Mouse (Mus musculus): ENCODE measurements around the gene Nsg1. TPM values are rescaled to one million over a fixed set of nuclear protein-coding genes. Genes with fewer than 3 reads are reported as not detected.

The Nsg1 gene
- polyA plus RNA-seq (2015; fragmentation: Nextera tagmentation; extraction: Ambion mirVana), result 59.8 and 62.3 TPM in 2 replicates

- peak within 1 kb of the TSS; percentile 57 for H3K9ac ChIP-seq
- H3K4me2 ChIP-seq (replicated peaks), result peak within 1 kb of the TSS; percentile 93
- WGBS, result 12% methylated on average over 35 of the region's 35 CpGs
- H3K27me3 ChIP-seq (replicated peaks), result peaks cover 25% of the 10 kb centered on the region
- H3K9me3 ChIP-seq, result no peaks in the 10 kb centered on the region
- H3K36me3 ChIP-seq, result 0 out of 2 replicates have a peak, but pooled peaks cover 11% of the 10 kb centered on the region
- H3K27ac ChIP-seq, result no peak within 1 kb of the TSS
- H3K4me3 ChIP-seq (replicated peaks), result peak within 1 kb of the TSS; percentile 71
- ATAC-seq, result peak; percentile 29; the same call in 1 of the 2 replicates
- peaks cover 6% of the 10 kb centered on the region for H3K4me1 ChIP-seq (replicated peaks)
Observed at GRCm38 (mm10) chr5:38159634-38160413, at the start of gene Nsg1. Nsg1 (minus strand) TSS chr5:38159907.

DNA sequence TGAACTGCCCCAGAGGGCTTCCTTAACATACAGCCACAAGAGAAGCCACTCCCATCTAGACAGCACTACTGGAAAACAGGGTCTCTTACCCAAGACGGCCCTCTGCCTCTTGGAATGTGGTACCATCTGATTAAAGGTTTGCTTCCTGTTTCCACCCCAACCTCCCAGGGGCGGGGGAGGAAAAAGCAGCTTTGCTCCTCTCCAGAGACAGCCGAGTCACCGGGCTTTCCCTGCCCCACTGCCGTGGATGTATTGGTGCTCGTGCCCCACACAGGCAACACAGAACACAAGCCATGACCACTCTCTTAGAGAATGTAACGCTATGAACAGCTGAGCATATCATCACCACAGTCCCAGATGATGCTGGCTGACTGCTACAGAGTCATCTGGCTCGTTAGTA is 49.3 kb upstream of the Nsg1 start:
- WGBS, result 74% methylated on average over 8 of the region's 8 CpGs
- Histone ChIP-seq H3K9ac (no peak overlapping the region), H3K9me3 (no peaks in the 10 kb centered on the region), H3K4me3 (replicated peaks) (no peak overlapping the region), H3K4me1 (replicated peaks) (no peaks in the 10 kb centered on the region), H3K36me3 (peaks cover 5% of the 10 kb centered on the region), H3K4me2 (replicated peaks) (no peak overlapping the region), H3K27me3 (replicated peaks) (no peaks in the 10 kb centered on the region), H3K27ac (no peak overlapping the region)
- ATAC-seq, result no peak

DNA sequence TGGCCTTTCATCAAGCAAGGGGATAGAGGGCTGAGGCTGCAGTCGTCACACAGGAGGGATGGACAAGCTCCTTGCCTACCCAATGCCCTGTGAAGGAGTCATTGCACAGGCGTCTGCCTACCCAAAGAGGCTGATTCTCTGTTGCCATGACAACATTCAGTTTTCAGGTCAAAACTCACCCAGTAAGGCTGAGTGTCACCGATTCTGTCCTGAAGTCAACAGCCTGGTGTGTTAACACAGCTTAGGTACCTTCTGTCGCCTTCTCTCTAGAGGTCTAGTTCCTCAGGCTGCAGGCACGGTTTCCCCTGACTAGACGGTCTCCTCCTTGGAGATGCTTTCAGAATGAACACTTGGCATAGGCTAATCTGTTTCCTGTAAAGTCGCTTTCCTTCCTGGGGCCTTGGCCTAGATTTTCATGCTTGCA is 45.6 kb upstream of the Nsg1 start:
- Histone ChIP-seq H3K9ac (no peak overlapping the region), H3K27me3 (replicated peaks) (no peaks in the 10 kb centered on the region), H3K9me3 (no peaks in the 10 kb centered on the region), H3K4me2 (replicated peaks) (no peak overlapping the region), H3K4me1 (replicated peaks) (no peaks in the 10 kb centered on the region), H3K4me3 (replicated peaks) (no peak overlapping the region), H3K36me3 (peaks cover 23% of the 10 kb centered on the region), H3K27ac (no peak overlapping the region)
- 84% methylated on average over 7 of the region's 7 CpGs for WGBS
- no peak for ATAC-seq

- H3K27ac ChIP-seq, result no peak overlapping the region
- H3K36me3 ChIP-seq, result peaks cover 23% of the 10 kb centered on the region
- no peaks in the 10 kb centered on the region for H3K9me3 ChIP-seq
- no peak overlapping the region for H3K9ac ChIP-seq
- WGBS, result 91% methylated on average over 2 of the region's 2 CpGs
- no peak overlapping the region for H3K4me3 ChIP-seq (replicated peaks)
- no peak overlapping the region for H3K4me2 ChIP-seq (replicated peaks)
- H3K27me3 ChIP-seq (replicated peaks), result no peaks in the 10 kb centered on the region
- no peaks in the 10 kb centered on the region for H3K4me1 ChIP-seq (replicated peaks)
- no peak for ATAC-seq
Observed at GRCm38 (mm10) chr5:38199686-38200085, 40.0 kb upstream of the Nsg1 start.

GRCm38 (mm10) chr5:38197482-38197823 is 37.7 kb upstream of the Nsg1 start:
- Histone ChIP-seq H3K36me3 (peaks cover 11% of the 10 kb centered on the region; the same call in 1 of the 2 replicates), H3K9me3 (no peaks in the 10 kb centered on the region), H3K27me3 (replicated peaks) (no peaks in the 10 kb centered on the region), H3K9ac (no peak overlapping the region), H3K4me2 (replicated peaks) (no peak overlapping the region), H3K4me3 (replicated peaks) (no peak overlapping the region), H3K27ac (no peak overlapping the region), H3K4me1 (replicated peaks) (no peaks in the 10 kb centered on the region)
- peak; percentile 81 for ATAC-seq
- WGBS, result 15% methylated on average over 7 of the region's 7 CpGs

DNA sequence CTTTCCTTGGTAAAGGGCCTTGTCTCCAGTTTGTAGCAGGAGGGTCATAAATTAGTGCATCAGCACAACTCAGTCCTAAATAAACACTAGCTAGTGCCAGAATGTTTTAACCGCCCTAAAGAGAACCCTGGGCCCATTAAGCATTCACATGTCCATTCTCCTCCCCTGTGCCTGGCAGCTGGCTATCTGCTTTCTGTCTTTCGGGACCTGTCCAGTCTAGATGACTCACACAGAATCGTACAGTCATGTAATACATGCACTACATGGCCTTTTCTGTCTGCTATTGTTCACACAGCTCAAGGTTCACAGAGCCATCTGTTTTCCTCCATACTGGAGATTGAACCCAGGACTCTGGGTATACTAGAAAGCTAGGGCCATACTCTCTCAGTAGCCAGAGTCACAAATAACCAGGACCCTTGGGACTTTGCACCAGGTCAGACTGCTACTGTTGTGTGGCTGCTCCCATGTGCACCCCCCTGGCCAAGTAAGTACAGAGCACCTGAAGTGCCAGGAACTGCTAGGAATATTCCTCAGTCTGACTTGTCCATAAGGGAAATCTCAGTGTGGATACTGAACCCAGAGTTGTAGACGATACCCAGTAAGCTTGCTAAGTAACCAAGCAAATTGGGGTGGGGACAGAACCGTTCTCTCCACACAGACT is 37.2 kb upstream of the Nsg1 start:
- WGBS, result 51% methylated on average over 5 of the region's 5 CpGs

GRCm38 (mm10) chr5:38195941-38196340 is 36.2 kb upstream of the Nsg1 start:
- H3K9ac ChIP-seq, result no peak overlapping the region
- no peak for ATAC-seq
- no peaks in the 10 kb centered on the region for H3K27me3 ChIP-seq (replicated peaks)
- no peak overlapping the region for H3K4me2 ChIP-seq (replicated peaks)
- no peaks in the 10 kb centered on the region for H3K4me1 ChIP-seq (replicated peaks)
- no peak overlapping the region for H3K4me3 ChIP-seq (replicated peaks)
- no peak overlapping the region for H3K27ac ChIP-seq
- H3K9me3 ChIP-seq, result no peaks in the 10 kb centered on the region
- peaks cover 5% of the 10 kb centered on the region; the same call in 1 of the 2 replicates for H3K36me3 ChIP-seq

More for the DNA sequence above, 37.2 kb upstream of the Nsg1 start:
- H3K27ac ChIP-seq, result no peak overlapping the region
- H3K36me3 ChIP-seq, result peaks cover 11% of the 10 kb centered on the region; the same call in 1 of the 2 replicates
- no peaks in the 10 kb centered on the region for H3K4me1 ChIP-seq (replicated peaks)
- H3K4me2 ChIP-seq (replicated peaks), result no peak overlapping the region
- 0 out of 2 replicates have a peak, but pooled peaks have one; percentile 14 for ATAC-seq
- no peaks in the 10 kb centered on the region for H3K27me3 ChIP-seq (replicated peaks)
- H3K4me3 ChIP-seq (replicated peaks), result no peak overlapping the region
- H3K9ac ChIP-seq, result no peak overlapping the region
- no peaks in the 10 kb centered on the region for H3K9me3 ChIP-seq

DNA sequence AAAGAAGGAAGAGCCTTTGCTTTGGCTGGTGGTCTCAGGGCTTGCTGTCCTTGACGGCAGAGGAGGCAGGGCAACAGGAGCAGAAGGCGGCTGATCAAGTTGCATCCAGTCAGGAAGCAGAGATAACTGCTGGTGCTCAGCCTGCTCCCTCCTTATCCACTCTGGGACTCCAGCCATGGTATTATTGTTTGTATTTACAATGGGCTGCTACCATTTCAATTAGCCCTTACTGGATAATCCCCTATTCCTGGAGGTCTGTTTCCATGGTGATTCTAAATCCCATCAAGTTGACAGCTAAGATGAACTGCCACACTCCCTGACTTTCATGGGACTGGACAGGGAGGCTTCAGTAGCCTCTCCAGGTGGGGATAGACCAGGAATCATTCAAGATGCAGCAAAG is 35.2 kb upstream of the Nsg1 start:
- WGBS, result 38% methylated on average over 2 of the region's 2 CpGs

GRCm38 (mm10) chr5:38190907-38191306 is 31.2 kb upstream of the Nsg1 start:
- Histone ChIP-seq H3K4me3 (replicated peaks) (no peak overlapping the region), H3K9me3 (no peaks in the 10 kb centered on the region), H3K4me2 (replicated peaks) (no peak overlapping the region), H3K4me1 (replicated peaks) (no peaks in the 10 kb centered on the region), H3K36me3 (no peaks in the 10 kb centered on the region), H3K27ac (no peak overlapping the region), H3K9ac (no peak overlapping the region), H3K27me3 (replicated peaks) (no peaks in the 10 kb centered on the region)
- 92% methylated on average over 3 of the region's 3 CpGs for WGBS
- ATAC-seq, result no peak

More for the DNA sequence above, 35.2 kb upstream of the Nsg1 start:
- Histone ChIP-seq H3K27ac (no peak overlapping the region), H3K4me3 (replicated peaks) (no peak overlapping the region), H3K4me2 (replicated peaks) (no peak overlapping the region), H3K36me3 (no peaks in the 10 kb centered on the region), H3K9ac (no peak overlapping the region), H3K27me3 (replicated peaks) (no peaks in the 10 kb centered on the region), H3K9me3 (no peaks in the 10 kb centered on the region), H3K4me1 (replicated peaks) (no peaks in the 10 kb centered on the region)
- no peak for ATAC-seq

GRCm38 (mm10) chr5:38187006-38187405 is 27.3 kb upstream of the Nsg1 start:
- no peaks in the 10 kb centered on the region for H3K27me3 ChIP-seq (replicated peaks)
- no peaks in the 10 kb centered on the region for H3K9me3 ChIP-seq
- ATAC-seq, result no peak
- no peaks in the 10 kb centered on the region for H3K36me3 ChIP-seq
- H3K27ac ChIP-seq, result no peak overlapping the region
- WGBS, result 77% methylated on average over 2 of the region's 2 CpGs
- no peak overlapping the region for H3K4me3 ChIP-seq (replicated peaks)
- no peaks in the 10 kb centered on the region for H3K4me1 ChIP-seq (replicated peaks)
- no peak overlapping the region for H3K9ac ChIP-seq
- no peak overlapping the region for H3K4me2 ChIP-seq (replicated peaks)

DNA sequence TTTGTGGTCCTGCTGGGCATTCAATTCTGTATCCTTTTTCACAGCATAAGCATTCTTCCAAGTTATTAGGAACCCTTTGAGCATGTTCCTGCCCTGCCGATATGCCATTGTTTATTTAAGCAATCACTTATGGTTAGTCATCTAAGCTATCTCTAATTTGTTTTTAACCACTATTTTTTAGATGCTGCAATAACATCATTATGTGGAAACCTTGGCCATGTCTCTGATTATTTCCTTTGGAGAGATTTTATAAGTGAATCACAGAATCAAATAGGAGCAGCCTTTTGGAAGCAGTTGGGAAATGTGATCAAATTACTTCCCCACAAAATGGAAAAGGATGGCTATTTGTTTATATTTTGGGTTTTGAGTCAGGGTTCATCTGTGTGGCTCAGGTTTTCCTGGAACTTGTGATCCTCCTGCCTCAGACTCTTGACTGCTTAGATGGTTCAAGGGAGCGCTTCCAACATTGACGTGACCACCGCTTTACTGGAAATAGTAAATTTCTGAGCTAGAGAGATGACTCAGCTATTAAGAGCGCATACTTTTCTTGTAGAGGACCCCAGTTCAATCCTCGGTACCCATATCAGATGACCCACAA is 25.1 kb upstream of the Nsg1 start:
- no peak overlapping the region for H3K27ac ChIP-seq
- H3K4me1 ChIP-seq (replicated peaks), result no peaks in the 10 kb centered on the region
- H3K4me3 ChIP-seq (replicated peaks), result no peak overlapping the region
- no peak for ATAC-seq
- H3K9me3 ChIP-seq, result no peaks in the 10 kb centered on the region
- 79% methylated on average over 6 of the region's 6 CpGs for WGBS
- H3K4me2 ChIP-seq (replicated peaks), result no peak overlapping the region
- H3K9ac ChIP-seq, result no peak overlapping the region
- no peaks in the 10 kb centered on the region for H3K27me3 ChIP-seq (replicated peaks)
- H3K36me3 ChIP-seq, result no peaks in the 10 kb centered on the region

DNA sequence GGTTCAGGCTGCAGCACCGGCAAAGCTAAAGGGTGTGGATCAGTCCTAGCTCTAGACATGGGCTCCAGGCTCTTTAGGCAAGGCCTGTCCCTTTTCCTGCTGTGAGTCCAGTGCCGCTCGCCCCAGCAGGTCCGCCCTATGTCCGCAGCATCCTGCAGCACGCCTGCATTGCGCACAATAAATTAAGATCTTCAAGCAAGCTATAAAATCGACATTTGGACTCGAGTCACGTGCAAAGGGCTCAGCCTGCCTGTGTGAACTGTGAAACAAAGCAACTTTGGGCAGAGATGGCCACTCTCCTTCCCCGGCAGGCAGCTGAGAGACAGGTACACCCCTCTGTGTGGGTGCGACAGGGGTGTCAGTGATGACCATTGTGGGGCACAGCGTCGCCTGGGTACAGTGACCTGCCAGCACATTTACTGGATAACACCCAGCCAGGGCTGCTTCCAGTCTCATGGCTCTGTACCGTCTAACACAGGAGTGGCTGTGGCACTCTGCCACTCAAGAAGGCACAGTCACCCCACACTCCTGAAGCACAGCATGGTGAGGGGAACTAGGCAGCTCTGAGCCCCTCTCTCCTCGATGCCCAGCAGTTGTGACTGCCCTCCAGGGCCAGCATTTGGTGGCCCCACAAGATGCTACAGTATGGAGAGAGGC is 14.7 kb upstream of the Nsg1 start:
- Histone ChIP-seq H3K27me3 (replicated peaks) (no peaks in the 10 kb centered on the region), H3K9me3 (no peaks in the 10 kb centered on the region), H3K27ac (no peak overlapping the region), H3K4me2 (replicated peaks) (no peak overlapping the region), H3K4me3 (replicated peaks) (no peak overlapping the region), H3K36me3 (no peaks in the 10 kb centered on the region), H3K9ac (no peak overlapping the region), H3K4me1 (replicated peaks) (no peaks in the 10 kb centered on the region)
- ATAC-seq, result no peak
- WGBS, result 79% methylated on average over 16 of the region's 16 CpGs

Measured in intestine, embryonic 15.5 days (tissue).